Mouse (Mus musculus) G1E (cell line): Measurements from ENCODE around the gene Zfp91.

Experiments
- CTCF ChIP-seq: IDR thresholded peaks from 2 replicates; pipeline ENCODE4 v1.5.1; 2012; ENCODE audit warnings: low read depth, low read length, inconsistent platforms, mixed read lengths
- GATA1 ChIP-seq: IDR thresholded peaks from 2 replicates; pipeline ENCODE4 v1.6.1; 2012; ENCODE audit warnings: borderline replicate concordance, low read length, inconsistent platforms, mixed read lengths

DNA sequence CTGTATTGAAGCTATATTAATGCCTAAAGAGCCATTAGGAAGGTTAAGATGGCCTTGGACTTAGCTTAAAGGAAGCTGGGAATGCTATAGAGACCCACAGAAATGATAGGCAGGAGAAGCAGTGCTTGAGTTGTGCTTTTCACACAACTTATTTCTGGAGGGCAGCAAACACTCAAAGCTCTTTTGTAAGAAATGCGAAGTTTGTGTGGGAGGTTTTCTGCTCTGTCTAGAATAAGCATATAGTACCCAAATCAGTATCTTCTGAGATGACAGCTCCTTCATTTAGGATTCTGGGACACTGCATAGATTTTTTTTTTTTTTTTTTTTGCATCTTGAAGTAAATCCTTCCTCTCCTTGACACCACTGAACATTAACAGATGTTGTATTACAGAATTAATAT, 42.6 kb upstream of the Zfp91 start:
- no peak for TF ChIP-seq CTCF
- no peak for TF ChIP-seq GATA1
